Mouse (Mus musculus): ENCODE results near the gene Akt3.

GRCm38 (mm10) chr1:177126674-177127073, 131.3 kb downstream of the Akt3 start:
- TF ChIP-seq ZC3H11A (IDR thresholded peaks at IDR 0.05; ENCODE audit: borderline replicate concordance, low read depth, low read length) = no peak
- no peak for TF ChIP-seq ZNF384 (IDR thresholded peaks at IDR 0.05; ENCODE audit: low read depth, low read length)
- no peak for TF ChIP-seq CHD2 (IDR thresholded peaks at IDR 0.05; ENCODE audit: low read depth, low read length)
